Mouse (Mus musculus) lung, adult 2 months (tissue): ENCODE measurements around the gene Pomgnt1. TPM values are rescaled to one million over a fixed set of nuclear protein-coding genes. Genes with fewer than 3 reads are reported as not detected.

Source experiments
- DNase-seq: peaks from one replicate; pipeline ENCODE4 v3.0.0; 2022
- H3K4me1 ChIP-seq: fragments of 200-500 bp; 2 replicates; pipeline ENCODE4 v1.6.1; 2011; ENCODE audit warnings: low read length; ENCODE audit not compliant: control insufficient read depth, insufficient read depth
- H3K4me3 ChIP-seq: fragments of 200-500 bp; replicated peaks from 2 replicates; pipeline ENCODE3; 2011; ENCODE audit warnings: low read depth, mild to moderate bottlenecking, control low read depth, low read length; ENCODE audit errors: extremely low read depth
- CTCF ChIP-seq: fragments of 200-500 bp; IDR thresholded peaks from 2 replicates; pipeline ENCODE4 v1.5.1; 2011; ENCODE audit warnings: mild to moderate bottlenecking, low read length, control low read depth; ENCODE audit not compliant: insufficient read depth
- POLR2A ChIP-seq: fragments of 200-500 bp; IDR thresholded peaks from 2 replicates; pipeline ENCODE4 v1.6.1; 2011; ENCODE audit warnings: low read depth, mild to moderate bottlenecking, control low read depth, low read length, borderline replicate concordance; ENCODE audit errors: extremely low read depth
- WGBS: fragments of 180-500 bp; shearing (Covaris S2); methylation state at CpG from one replicate; pipeline ENCODE4 v1.1.7; 2018; 5-methylcytosine and 5-hydroxymethylcytosine counted together
- polyA plus RNA-seq: library from polyadenylated mRNA; depleted of rRNA; stranded (reverse); fragments of >200 nt; gene quantifications from 2 replicates; pipeline ENCODE4 v1.2.3, GENCODE M21; 2012

The Pomgnt1 gene
- polyA plus RNA-seq, 1 experiment: 46.4 TPM

DNA sequence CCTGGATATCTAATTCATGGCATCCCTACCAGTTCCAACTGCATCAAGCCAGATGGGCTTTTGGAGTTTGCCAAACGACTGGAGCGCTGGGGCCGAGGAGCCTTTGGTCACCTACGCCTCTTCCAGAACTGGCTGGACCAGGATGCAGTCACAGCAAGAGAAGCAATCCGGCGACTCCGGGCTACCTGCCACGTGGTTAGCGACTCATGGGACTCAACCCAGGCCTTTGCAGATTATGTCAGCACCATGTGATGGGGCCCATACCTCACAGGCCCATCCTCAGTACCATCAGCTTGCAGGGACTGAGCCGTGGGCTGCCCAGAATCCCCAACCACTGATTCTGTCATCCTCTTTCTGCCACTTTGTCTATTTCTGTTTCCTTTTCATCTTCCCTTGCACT is 27.3 kb upstream of the Pomgnt1 start:
- TF ChIP-seq POLR2A (no peak), CTCF (no peak)
- 86% methylated on average over 10 of the region's 10 CpGs for WGBS
- DNase-seq: no peak
- H3K4me1 ChIP-seq: no peaks in the 10 kb centered on the region
- no peak overlapping the region for H3K4me3 ChIP-seq

DNA sequence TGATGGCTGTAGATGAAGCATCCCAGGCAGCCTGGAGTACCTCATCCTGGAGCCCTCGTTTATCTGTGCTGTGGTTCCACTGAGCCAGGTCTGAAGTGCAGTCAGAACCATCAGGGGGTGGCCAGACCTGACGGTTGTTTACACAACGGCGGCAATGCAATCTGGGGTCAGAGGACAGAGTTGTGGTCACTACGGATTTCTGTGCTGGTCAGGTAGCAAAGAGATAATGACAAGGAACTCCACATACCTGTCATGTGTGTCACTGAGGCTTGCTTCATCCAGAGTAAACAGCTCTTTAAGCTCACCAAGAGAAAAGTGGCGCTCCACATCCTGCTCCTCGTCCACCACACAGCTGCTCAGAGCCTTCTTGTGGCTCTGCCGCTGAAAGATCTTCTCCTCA is 26.4 kb upstream of the Pomgnt1 start:
- Histone ChIP-seq H3K4me1 (no peaks in the 10 kb centered on the region), H3K4me3 (no peak overlapping the region)
- 66% methylated on average over 8 of the region's 8 CpGs for WGBS
- TF ChIP-seq CTCF (no peak), POLR2A (no peak)
- DNase-seq: no peak

DNA sequence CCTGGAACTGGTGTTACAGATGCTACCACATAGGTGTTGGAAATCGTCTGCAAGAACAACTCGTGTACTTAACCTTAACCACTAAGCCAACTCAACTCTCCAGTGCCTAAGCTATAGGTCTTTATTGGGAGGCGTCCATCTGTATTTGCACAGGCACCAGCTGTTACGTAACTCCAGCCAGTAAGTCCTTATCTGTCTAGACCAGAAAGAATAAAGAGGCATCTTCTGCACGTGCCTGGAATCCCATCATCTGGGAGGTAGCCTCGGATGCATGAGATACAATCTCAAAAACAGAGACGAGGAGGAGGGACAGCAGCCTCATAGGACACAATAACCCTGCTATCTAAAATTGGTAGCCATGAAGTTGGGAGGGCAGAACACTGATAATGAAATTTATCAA is 22.7 kb upstream of the Pomgnt1 start:
- Histone ChIP-seq H3K4me3 (no peak overlapping the region), H3K4me1 (no peaks in the 10 kb centered on the region)
- TF ChIP-seq CTCF (no peak), POLR2A (no peak)
- 72% methylated on average over 7 of the region's 7 CpGs for WGBS
- DNase-seq: no peak

DNA sequence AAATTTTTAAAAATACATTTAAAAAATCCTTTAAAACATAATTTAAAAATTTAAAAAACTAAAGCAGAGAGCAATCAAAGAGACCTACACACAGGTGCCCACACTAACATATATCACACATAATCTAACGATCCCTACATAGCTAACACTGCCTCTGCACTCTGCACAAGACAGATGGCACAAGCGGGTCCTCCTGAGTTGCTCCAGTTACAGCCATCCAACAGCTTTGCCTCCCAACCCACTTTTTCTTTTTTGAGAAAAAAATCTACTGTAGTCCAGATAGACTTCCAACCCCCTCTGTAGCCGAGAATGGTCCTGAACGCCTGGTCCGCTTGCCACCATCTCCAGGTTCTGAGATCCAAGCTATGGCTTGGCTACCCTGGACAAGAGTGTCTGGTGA is 18.4 kb upstream of the Pomgnt1 start:
- DNase-seq: no peak
- no peak for TF ChIP-seq CTCF
- no peak for TF ChIP-seq POLR2A
- Histone ChIP-seq H3K4me1 (no peaks in the 10 kb centered on the region), H3K4me3 (no peak overlapping the region)
- WGBS: 94% methylated on average over 5 of the region's 5 CpGs

DNA sequence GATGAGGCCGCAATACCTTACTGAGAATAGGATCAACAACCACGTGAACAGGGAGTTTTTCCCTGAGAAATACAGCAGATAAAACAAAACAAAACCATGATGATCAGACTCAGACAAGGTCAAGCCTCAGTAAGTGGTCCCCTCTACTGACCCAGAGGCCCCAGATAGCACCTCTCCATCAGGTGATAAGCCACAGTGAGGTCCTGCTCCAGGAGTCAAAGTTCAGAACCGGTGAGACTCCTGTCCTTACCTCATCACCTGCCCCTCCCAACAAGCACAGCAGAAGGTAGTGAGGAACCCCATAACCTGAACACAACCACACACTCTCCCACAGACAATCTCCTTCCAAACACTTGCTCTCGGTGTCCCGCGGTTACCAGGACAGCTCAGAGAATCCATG is 12.9 kb upstream of the Pomgnt1 start:
- H3K4me3 ChIP-seq: no peak overlapping the region
- DNase-seq: no peak
- WGBS: 85% methylated on average over 6 of the region's 6 CpGs
- TF ChIP-seq POLR2A (no peak), CTCF (no peak)
- no peaks in the 10 kb centered on the region for H3K4me1 ChIP-seq

DNA sequence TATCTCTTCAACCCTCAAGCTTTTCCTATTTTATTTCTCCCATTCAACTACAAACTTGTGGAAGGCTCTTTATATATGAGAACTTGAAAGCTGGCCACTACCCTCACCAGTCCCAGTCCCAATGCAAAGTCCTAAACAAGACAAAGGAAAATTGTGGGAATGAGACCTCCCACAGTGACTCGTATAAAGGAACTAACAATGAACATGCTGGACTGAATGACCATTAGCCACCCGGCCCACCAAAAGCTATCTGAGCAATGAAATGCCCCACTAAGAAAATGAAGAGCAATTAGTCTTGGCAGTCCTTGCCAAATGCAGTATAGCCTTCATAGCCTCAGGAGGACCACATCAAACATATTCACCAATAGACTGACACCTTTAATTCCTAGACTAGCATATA is 12.2 kb upstream of the Pomgnt1 start:
- no peak overlapping the region for H3K4me3 ChIP-seq
- DNase-seq: no peak
- no peaks in the 10 kb centered on the region for H3K4me1 ChIP-seq
- TF ChIP-seq CTCF: no peak
- no peak for TF ChIP-seq POLR2A
- 90% methylated on average over 2 of the region's 2 CpGs for WGBS

DNA sequence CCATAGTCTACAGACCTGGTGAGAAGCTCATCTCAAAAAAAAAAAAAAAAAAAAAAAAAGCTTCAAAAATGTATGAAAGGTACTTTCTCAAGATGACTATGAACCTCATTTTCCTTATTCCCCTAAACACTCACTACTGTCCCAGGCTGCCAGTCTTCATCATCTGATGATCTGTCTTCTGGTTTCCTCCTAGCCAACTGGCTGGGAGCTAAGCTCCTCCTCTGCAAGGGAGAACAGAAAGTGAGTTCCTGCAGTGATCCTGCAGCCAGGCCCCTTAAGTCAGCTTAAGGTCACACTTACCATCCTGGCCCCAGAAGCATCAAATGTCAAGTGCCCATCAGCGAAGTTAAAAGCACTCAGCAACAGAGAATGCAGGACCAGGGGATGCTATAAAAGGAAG is 878 bp upstream of the Pomgnt1 start:
- TF ChIP-seq POLR2A (no peak), CTCF (no peak)
- whole genome bisulfite sequencing: 0% methylated on average over 1 of the region's 1 CpGs
- Histone ChIP-seq H3K4me3 (no peak overlapping the region), H3K4me1 (no peaks in the 10 kb centered on the region; the same call in 1 of the 2 replicates)
- no peak for DNase-seq

DNA sequence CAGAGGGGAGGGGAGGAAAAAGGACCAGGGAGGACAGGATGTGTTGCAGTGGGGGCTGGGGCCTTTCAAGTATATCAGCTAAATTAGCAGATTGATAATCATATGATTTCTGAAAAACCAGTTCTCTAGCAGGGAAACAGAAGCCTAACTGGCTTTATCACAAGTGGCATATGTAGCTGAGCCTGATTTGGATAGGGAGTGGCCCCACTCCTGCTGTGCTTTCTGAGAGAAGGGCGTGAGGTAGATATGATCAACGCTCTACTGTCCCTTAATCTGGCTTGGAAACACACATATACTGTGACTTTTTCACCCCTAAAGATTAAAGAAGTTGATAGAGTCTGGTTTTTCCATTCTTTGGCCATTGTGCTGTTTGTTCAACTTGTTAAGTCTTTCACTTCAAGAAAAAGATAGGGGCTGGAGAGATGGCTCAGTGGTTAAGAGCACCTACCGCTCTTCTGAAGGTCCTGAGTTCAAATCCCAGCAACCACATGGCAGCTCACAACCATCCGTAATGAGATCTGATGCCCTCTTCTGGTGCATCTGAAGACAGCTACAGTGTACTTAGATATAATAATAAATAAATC is 2.3 kb downstream of the Pomgnt1 start:
- no peak for DNase-seq
- 90% methylated on average over 4 of the region's 4 CpGs for WGBS
- no peak for TF ChIP-seq CTCF

DNA sequence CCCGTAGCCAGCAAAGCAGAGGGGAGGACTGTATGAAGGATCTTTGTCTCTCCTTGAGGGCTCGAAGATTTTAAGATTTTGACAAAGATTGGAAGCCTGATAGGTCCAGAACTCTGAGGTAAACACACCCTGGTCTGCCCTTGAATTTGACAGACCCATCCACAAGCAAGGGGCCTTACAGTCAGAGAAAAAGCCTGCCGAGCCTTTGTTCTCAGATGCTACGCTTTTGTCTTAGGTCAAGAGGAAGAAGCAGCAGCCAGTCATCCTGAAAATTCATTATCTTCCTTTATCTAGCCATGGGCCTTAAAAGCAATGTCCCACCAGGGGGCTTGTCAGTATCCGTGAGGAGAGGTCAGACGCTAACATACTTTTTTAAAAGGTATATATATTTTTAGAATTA is 4.3 kb downstream of the Pomgnt1 start:
- H3K4me1 ChIP-seq: no peaks in the 10 kb centered on the region; the same call in 1 of the 2 replicates
- no peak overlapping the region for H3K4me3 ChIP-seq
- TF ChIP-seq POLR2A: no peak
- TF ChIP-seq CTCF: no peak
- DNase-seq: no peak
- WGBS: 77% methylated on average over 6 of the region's 6 CpGs

More for the DNA sequence above, 2.3 kb downstream of the Pomgnt1 start:
- H3K4me1 ChIP-seq: no peaks in the 10 kb centered on the region; the same call in 1 of the 2 replicates
- no peak overlapping the region for H3K4me3 ChIP-seq

DNA sequence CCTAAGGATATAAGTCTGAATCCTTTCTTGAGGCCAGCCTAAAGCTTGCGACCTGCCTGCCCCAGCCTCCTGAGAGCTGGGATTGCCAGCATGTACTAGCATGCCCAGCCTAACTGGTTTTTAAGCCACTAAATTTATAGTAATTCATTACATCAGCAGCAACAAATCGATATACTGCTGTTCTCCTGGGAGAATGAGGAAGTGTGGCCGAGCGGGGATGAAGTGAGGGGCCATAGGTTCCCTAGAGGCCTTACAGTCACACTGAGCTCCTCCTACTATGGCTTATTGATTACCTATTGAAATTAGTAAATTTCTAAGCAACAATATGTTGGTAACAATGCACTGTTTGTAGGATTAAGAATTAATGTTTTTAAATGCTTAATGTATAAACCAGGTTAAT is 9.5 kb downstream of the Pomgnt1 start:
- no peak for DNase-seq
- TF ChIP-seq CTCF (no peak), POLR2A (no peak)
- no peaks in the 10 kb centered on the region for H3K4me1 ChIP-seq
- WGBS: 84% methylated on average over 4 of the region's 4 CpGs
- H3K4me3 ChIP-seq: no peak overlapping the region
